Mouse (Mus musculus) lung, embryonic 14.5 days (tissue): ENCODE results near the gene Cpsf2. TPM values are rescaled to one million over a fixed set of nuclear protein-coding genes. Genes with fewer than 3 reads are reported as not detected.

Experiments
- ATAC-seq: fragments of 200-750 bp; cut with Nextera tagmentation; 2 replicates; pipeline ENCODE4 v1.8.0; 2017; ENCODE audit warnings: mild to moderate bottlenecking, moderate TSS enrichment, moderate library complexity; ENCODE audit not compliant: insufficient read depth
- DNase-seq: peaks from one replicate; pipeline ENCODE4 v3.0.0-alpha.2; 2015
- H3K27ac ChIP-seq: fragments of 300-500 bp; sonication (generic); 2 replicates; pipeline ENCODE4 v1.5.1; 2014; ENCODE audit warnings: low read depth, mild to moderate bottlenecking, moderate library complexity
- H3K27me3 ChIP-seq: fragments of 300-500 bp; sonication (generic); 2 replicates; pipeline ENCODE4 v1.6.1; 2014; ENCODE audit warnings: low read length, control low read depth; ENCODE audit not compliant: insufficient read depth
- H3K36me3 ChIP-seq: fragments of 300-500 bp; sonication (generic); 2 replicates; pipeline ENCODE4 v1.6.1; 2014; ENCODE audit warnings: control low read depth; ENCODE audit not compliant: insufficient read depth
- H3K4me1 ChIP-seq: fragments of 300-500 bp; sonication (generic); 2 replicates; pipeline ENCODE4 v1.6.1; 2014; ENCODE audit warnings: antibody characterized with exemption, control low read depth; ENCODE audit not compliant: insufficient read depth
- H3K4me2 ChIP-seq: fragments of 300-500 bp; sonication (generic); 2 replicates; pipeline ENCODE4 v1.6.1; 2014; ENCODE audit warnings: mild to moderate bottlenecking
- H3K4me3 ChIP-seq: fragments of 300-500 bp; sonication (generic); 2 replicates; pipeline ENCODE4 v1.5.1; 2014; ENCODE audit warnings: low read depth, low read length
- H3K9ac ChIP-seq: fragments of 300-500 bp; sonication (generic); 2 replicates; pipeline ENCODE4 v1.6.1; 2014
- H3K9me3 ChIP-seq: fragments of 300-500 bp; sonication (generic); 2 replicates; pipeline ENCODE4 v1.6.1; 2016; ENCODE audit warnings: low read depth, low read length, control low read depth
- CTCF ChIP-seq: IDR thresholded peaks from 2 replicates; pipeline ENCODE4 v1.5.1; 2016; ENCODE audit warnings: antibody characterized with exemption, low read depth
- WGBS: fragments of 180-500 bp; shearing (Covaris S2); extraction: QIAGEN DNeasy Blood & Tissue Kit; methylation state at CpG from one replicate; pipeline ENCODE4 v1.1.7; 2014; 5-methylcytosine and 5-hydroxymethylcytosine counted together
- polyA plus RNA-seq: library from polyadenylated mRNA; unstranded; fragments of >200 nt; fragmentation: Nextera tagmentation; extraction: Ambion mirVana; gene quantifications from 2 replicates; pipeline ENCODE4 v1.2.1, GENCODE M21; 2014

The Cpsf2 gene
- polyA plus RNA-seq, 1 experiment from 2014 or later: 35.8 TPM

- Histone ChIP-seq H3K4me2 (no peak overlapping the region), H3K4me1 (no peaks in the 10 kb centered on the region), H3K27me3 (no peaks in the 10 kb centered on the region), H3K27ac (no peak overlapping the region), H3K4me3 (no peak overlapping the region), H3K9me3 (no peaks in the 10 kb centered on the region), H3K36me3 (no peaks in the 10 kb centered on the region), H3K9ac (no peak overlapping the region)
- DNase-seq (no peak), ATAC-seq (no peak)
- WGBS: 92% methylated on average over 10 of the region's 10 CpGs
- no peak for TF ChIP-seq CTCF
These were observed 80.0 kb downstream of the Cpsf2 start for GRCm38 (mm10) chr12:102055758-102056157.

Other genes starting within 250 kb of the Cpsf2 start
- 66.9 and 77.1 TPM in 2 replicates for gene Fbln5, start 156.9 kb upstream of the Cpsf2 start, polyA plus RNA-seq
- gene Trip11, start 62.7 kb upstream of the Cpsf2 start, polyA plus RNA-seq: 23.5 and 25.9 TPM in 2 replicates
- gene Atxn3, start 17.7 kb upstream of the Cpsf2 start, polyA plus RNA-seq: 14.5 and 15.9 TPM in 2 replicates
- 0.89 and 1.1 TPM in 2 replicates for gene Slc24a4, start 152.7 kb downstream of the Cpsf2 start, polyA plus RNA-seq